ENCODE assay signal across 19 mouse cellular contexts in the genomic region with DNA sequence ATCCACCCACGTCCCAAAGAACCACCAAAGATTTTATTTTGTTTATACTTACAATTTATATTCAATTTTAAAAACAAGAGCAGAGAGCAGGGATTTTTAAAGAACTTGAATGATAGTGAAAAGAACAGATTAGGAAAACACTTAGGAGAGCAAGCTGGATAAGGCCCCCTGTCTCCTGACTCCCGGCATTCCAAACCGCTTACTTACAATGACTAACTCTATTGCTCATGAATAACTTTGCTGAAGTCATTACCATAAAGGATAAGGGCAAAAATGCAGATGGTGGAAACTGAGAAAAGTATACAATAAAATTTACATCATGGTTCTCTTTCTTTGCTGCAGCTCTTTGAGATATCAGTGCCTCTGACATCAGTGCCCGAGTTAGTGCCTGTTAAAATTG. TPM values are rescaled to one million over a fixed set of nuclear protein-coding genes. Genes with fewer than 3 reads are reported as not detected.
"Had no signal": no experiment of that assay in that cellular context is flagged by ENCODE, and none has a peak within 500 bp of the region (broad histone marks: within the 10 kb centered on the region; RNA-seq: fewer than 3 reads in every experiment).

No protein-coding gene starts in this region.

- H3K4me1 ChIP-seq: midbrain, embryonic 10.5 days; midbrain, embryonic 12.5 days; neural tube, embryonic 12.5 days; stomach, embryonic 15.5 days had no signal

- H3K36me3 ChIP-seq: midbrain, embryonic 10.5 days; midbrain, embryonic 12.5 days; neural tube, embryonic 12.5 days; stomach, embryonic 15.5 days had no signal

- H3K27ac ChIP-seq: midbrain, embryonic 10.5 days; midbrain, embryonic 12.5 days; neural tube, embryonic 12.5 days; stomach, embryonic 15.5 days; stomach, postnatal 0 days had no signal

- DNase-seq: lung, adult 18-20 months; lung, embryonic 14.5 days; lung, postnatal 10 days; lung, postnatal 4 days; midbrain, embryonic 14.5 days; right cerebral cortex, postnatal 14 days; thymus, adult 2 months; thymus, postnatal 25 days; thymus, postnatal 4 days had no signal

- H3K27me3 ChIP-seq: neural tube, embryonic 12.5 days; stomach, embryonic 15.5 days had no signal

- H3K4me3 ChIP-seq: midbrain, embryonic 10.5 days; midbrain, embryonic 12.5 days; neural tube, embryonic 12.5 days; stomach, embryonic 15.5 days had no signal

RNA-seq across cellular contexts. Expression of gene Vegfd, which starts 20.9 kb away (rescaled TPM):
- total RNA-seq: megakaryocyte, adult 5-6 weeks; neutrophil, adult 5-6 weeks had no signal

RNA-seq across cellular contexts. Expression of gene Asb11, which starts 42.7 kb away (rescaled TPM):
- total RNA-seq: megakaryocyte, adult 5-6 weeks had no signal
- polyA plus RNA-seq: lung, embryonic 14.5 days; midbrain, embryonic 10.5 days; midbrain, embryonic 12.5 days; midbrain, embryonic 14.5 days; midbrain, embryonic 16.5 days; neural tube, embryonic 12.5 days; neural tube, embryonic 14.5 days; spleen, adult 2 months; stomach, embryonic 15.5 days had no signal
